Mouse (Mus musculus) CH12.LX (cell line): ENCODE results near the gene Prkn. TPM values are rescaled to one million over a fixed set of nuclear protein-coding genes. Genes with fewer than 3 reads are reported as not detected.

Experiments
- DNase-seq: peaks from one replicate; pipeline ENCODE4 v3.0.0-alpha.2; 2013; ENCODE audit errors: extremely low read depth
- H3K27ac ChIP-seq: 2 replicates; pipeline ENCODE4 v1.5.1; 2012; ENCODE audit warnings: low read depth, mild to moderate bottlenecking, control low read depth, moderate library complexity; ENCODE audit not compliant: insufficient read depth
- H3K27me3 ChIP-seq: replicated peaks from 2 replicates; pipeline ENCODE3; 2012; ENCODE audit warnings: inconsistent platforms
- H3K36me3 ChIP-seq, 2 experiments: replicated peaks in 1 of 2; 2 replicates each; pipeline versions ENCODE3 to v1.6.1; 2012; ENCODE audit warnings: inconsistent platforms in 1 of 2, low read length in 1 of 2, mild to moderate bottlenecking in 1 of 2, mixed read lengths in 1 of 2, moderate library complexity in 1 of 2; ENCODE audit not compliant: control insufficient read depth in 1 of 2, insufficient read depth in 1 of 2
- H3K4me1 ChIP-seq, 2 experiments: 2 replicates each; pipeline ENCODE4 v1.6.1; 2012; ENCODE audit warnings: inconsistent platforms in 1 of 2, moderate library complexity in 1 of 2; ENCODE audit not compliant: insufficient read depth in 2 of 2, control insufficient read depth in 1 of 2
- H3K4me2 ChIP-seq: 2 replicates; pipeline ENCODE4 v1.6.1; 2012; ENCODE audit warnings: low read depth, mild to moderate bottlenecking, control low read depth; ENCODE audit not compliant: poor library complexity, insufficient read depth, severe bottlenecking
- H3K4me3 ChIP-seq, 3 experiments: fragments of 150-350 bp in 1 of 3; sonication (generic) in 1 of 3; replicated peaks in 1 of 3; 2 replicates each; pipeline versions ENCODE3 to v1.5.1; 2011 to 2012; ENCODE audit warnings: low read depth in 2 of 3, low read length in 2 of 3, mild to moderate bottlenecking in 2 of 3, moderate library complexity in 2 of 3, control low read depth in 1 of 3, improper control_type of control experiment in 1 of 3, inconsistent platforms in 1 of 3, mixed read lengths in 1 of 3; ENCODE audit not compliant: poor library complexity in 1 of 3
- H3K79me2 ChIP-seq: replicated peaks from 2 replicates; pipeline ENCODE4 v1.6.1; 2012; ENCODE audit warnings: mild to moderate bottlenecking, moderate library complexity; ENCODE audit not compliant: control insufficient read depth, poor library complexity, insufficient read depth, severe bottlenecking; ENCODE audit errors: extremely low read depth
- H3K9ac ChIP-seq: 2 replicates; pipeline ENCODE4 v1.6.1; 2012; ENCODE audit warnings: low read depth, mild to moderate bottlenecking, control low read depth, moderate library complexity; ENCODE audit not compliant: insufficient read depth
- H3K9me3 ChIP-seq: replicated peaks from 2 replicates; pipeline ENCODE3; 2012; ENCODE audit warnings: low read length, inconsistent platforms, mixed read lengths
- CHD2 ChIP-seq: IDR thresholded peaks from 2 replicates; pipeline ENCODE4 v1.6.1; 2011; ENCODE audit warnings: low read length, improper control_type of control experiment
- HCFC1 ChIP-seq: IDR thresholded peaks from 2 replicates; pipeline ENCODE4 v1.6.1; 2012; ENCODE audit warnings: low read depth, mild to moderate bottlenecking, inconsistent platforms, low read length, improper control_type of control experiment
- JUN ChIP-seq: IDR thresholded peaks from 2 replicates; pipeline ENCODE4 v1.6.1; 2011; ENCODE audit warnings: low read depth, mild to moderate bottlenecking, low read length, improper control_type of control experiment, moderate library complexity; ENCODE audit not compliant: insufficient read depth
- MAZ ChIP-seq: IDR thresholded peaks from 2 replicates; pipeline ENCODE4 v1.6.1; 2012; ENCODE audit warnings: low read depth, mild to moderate bottlenecking, inconsistent platforms, low read length, improper control_type of control experiment, moderate library complexity
- MEF2A ChIP-seq: IDR thresholded peaks from 2 replicates; pipeline ENCODE4 v1.6.1; 2014; ENCODE audit warnings: low read depth, mild to moderate bottlenecking, inconsistent platforms, low read length, improper control_type of control experiment, borderline replicate concordance
- MYC ChIP-seq: IDR thresholded peaks from 2 replicates; pipeline ENCODE4 v1.6.1; 2011; ENCODE audit warnings: low read depth, mild to moderate bottlenecking, improper control_type of control experiment, low read length
- NRF1 ChIP-seq: IDR thresholded peaks from 2 replicates; pipeline ENCODE4 v1.6.1; 2014; ENCODE audit warnings: low read depth, mild to moderate bottlenecking, inconsistent platforms, low read length, improper control_type of control experiment, moderate library complexity
- POLR2A ChIP-seq: IDR thresholded peaks from 2 replicates; pipeline ENCODE4 v1.6.1; 2011; ENCODE audit warnings: low read depth, mild to moderate bottlenecking, improper control_type of control experiment, low read length
- POLR2AphosphoS2 ChIP-seq: IDR thresholded peaks from 2 replicates; pipeline ENCODE4 v1.6.1; 2011; ENCODE audit warnings: low read depth, low read length, improper control_type of control experiment
- SMC3 ChIP-seq: IDR thresholded peaks from 2 replicates; pipeline ENCODE4 v1.6.1; 2011; ENCODE audit warnings: low read depth, low read length, improper control_type of control experiment
- TBP ChIP-seq: conservative IDR thresholded peaks from 2 replicates; pipeline ENCODE4 v1.6.1; 2011; ENCODE audit warnings: low read depth, low read length, improper control_type of control experiment
- UBTF ChIP-seq: IDR thresholded peaks from 2 replicates; pipeline ENCODE4 v1.6.1; 2012; ENCODE audit warnings: low read depth, mild to moderate bottlenecking, inconsistent platforms, low read length, improper control_type of control experiment, moderate library complexity
- USF1 ChIP-seq: IDR thresholded peaks from 2 replicates; pipeline ENCODE4 v1.6.1; 2014; ENCODE audit warnings: low read depth, mild to moderate bottlenecking, inconsistent platforms, low read length, improper control_type of control experiment
- ZKSCAN1 ChIP-seq: IDR thresholded peaks from 2 replicates; pipeline ENCODE4 v1.6.1; 2012; ENCODE audit warnings: low read depth, inconsistent platforms, low read length, improper control_type of control experiment, borderline replicate concordance
- ZMIZ1 ChIP-seq: IDR thresholded peaks from 2 replicates; pipeline ENCODE4 v1.6.1; 2012; ENCODE audit warnings: low read depth, mild to moderate bottlenecking, inconsistent platforms, low read length, improper control_type of control experiment
- dilution Hi-C: fragments of 300-500 bp; cut with MboI; formaldehyde crosslinking; loops from 2 replicates; pipeline ENCODE4 v1.14.3; 2020; ENCODE audit warnings: low sequenced_read_pairs; ENCODE audit not compliant: extremely low pct_unique_long_range_greater_than_20kb, extremely low pct_ligation_motif_present
- in situ Hi-C: fragments of 300-500 bp; cut with MboI; formaldehyde crosslinking; loops from 3 replicates; pipeline ENCODE4 v1.14.3; 2019; ENCODE audit warnings: low sequenced_read_pairs, low pct_ligation_motif_present, low pct_unique_long_range_greater_than_20kb, mixed read lengths
- polyA plus RNA-seq: library from polyadenylated mRNA; unstranded; fragments of >175 nt; gene quantifications from 2 replicates; pipeline ENCODE4 v1.2.1, GENCODE M21; 2012; ENCODE audit warnings: low read depth; ENCODE audit not compliant: insufficient read length
- total RNA-seq, 2 experiments: library from RNA; depleted of rRNA; stranded (reverse); fragments of 300-350 nt in 1 of 2; fragments of >200 nt in 1 of 2; gene quantifications; 2 replicates each; pipeline ENCODE4 v1.2.3; 2012 to 2014

Prkn gene
- total and polyA plus RNA-seq, 3 experiments = 0.08 TPM; not detected in 2

DNA sequence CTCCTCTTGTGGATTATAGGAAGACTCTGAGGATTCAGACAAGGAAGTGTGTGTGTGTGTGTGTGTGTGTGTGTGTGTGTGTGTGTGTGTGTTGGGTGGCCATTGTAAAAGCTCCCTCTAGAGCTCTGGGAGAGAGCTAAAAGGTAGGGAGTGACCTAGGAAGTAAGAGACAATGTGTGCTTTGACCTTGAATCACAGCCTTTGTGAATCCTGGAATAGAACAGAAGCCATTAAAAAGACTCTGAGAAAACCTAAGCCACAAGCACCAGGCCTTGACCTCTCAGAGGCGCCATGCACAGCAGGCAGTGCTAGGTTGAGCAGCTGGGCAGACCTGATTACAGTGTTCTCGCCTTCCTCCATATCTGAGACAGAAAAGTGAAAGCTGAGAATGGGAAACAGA is 1236.6 kb downstream of the Prkn start:
- Histone ChIP-seq H3K9me3 (no peaks in the 10 kb centered on the region), H3K4me3 (no peak overlapping the region), H3K27me3 (no peaks in the 10 kb centered on the region), H3K9ac (no peak overlapping the region), H3K27ac (no peak overlapping the region), H3K4me2 (no peak overlapping the region), H3K4me1 (0 out of 4 replicates have a peak, but pooled peaks cover 0 to 4% of the 10 kb centered on the region in 2 experiments), H3K79me2 (no peaks in the 10 kb centered on the region), H3K36me3 (no peaks in the 10 kb centered on the region)
- in situ Hi-C loops = no loop called here
- no peak for DNase-seq
- dilution Hi-C loops = no loop called here
- no peak for TF ChIP-seq USF1
- no peak for TF ChIP-seq MYC
- TF ChIP-seq SMC3 = no peak
- TF ChIP-seq UBTF = no peak

GRCm38 (mm10) chr17:12080656-12081495 is 1240.7 kb downstream of the Prkn start:
- in situ Hi-C loops = no loop called here
- H3K27ac ChIP-seq = no peak overlapping the region
- TF ChIP-seq TBP (no peak), SMC3 (no peak), POLR2AphosphoS2 (no peak), HCFC1 (no peak), NRF1 (no peak), MEF2A (no peak)
- TF ChIP-seq, all 38 proteins: peak for 0
- H3K4me1 ChIP-seq = 0 out of 4 replicates have a peak, but pooled peaks cover 0 to 4% of the 10 kb centered on the region in 2 experiments
- no peak for DNase-seq
- no peaks in the 10 kb centered on the region for H3K9me3 ChIP-seq
- dilution Hi-C loops = no loop called here
- no peaks in the 10 kb centered on the region for H3K27me3 ChIP-seq
- no peak overlapping the region for H3K4me3 ChIP-seq
- H3K36me3 ChIP-seq = no peaks in the 10 kb centered on the region
- no peaks in the 10 kb centered on the region for H3K79me2 ChIP-seq
- H3K9ac ChIP-seq = no peak overlapping the region
- no peak overlapping the region; the same call in 1 of the 2 replicates for H3K4me2 ChIP-seq

GRCm38 (mm10) chr17:12082201-12082600 is 1242.0 kb downstream of the Prkn start:
- no peaks in the 10 kb centered on the region for H3K9me3 ChIP-seq
- no peak overlapping the region for H3K9ac ChIP-seq
- H3K36me3 ChIP-seq = no peaks in the 10 kb centered on the region
- DNase-seq = no peak
- H3K4me3 ChIP-seq = no peak overlapping the region
- no peaks in the 10 kb centered on the region for H3K79me2 ChIP-seq
- dilution Hi-C loops (no loop called here), in situ Hi-C loops (no loop called here)
- H3K27ac ChIP-seq = no peak overlapping the region
- no peak for TF ChIP-seq ZMIZ1
- no peak for TF ChIP-seq MAZ
- no peak for TF ChIP-seq CHD2
- no peak for TF ChIP-seq POLR2A
- TF ChIP-seq JUN = no peak
- no peak for TF ChIP-seq ZKSCAN1
- H3K4me2 ChIP-seq = no peak overlapping the region
- H3K4me1 ChIP-seq = 0 out of 4 replicates have a peak, but pooled peaks cover 0 to 4% of the 10 kb centered on the region in 2 experiments
- no peaks in the 10 kb centered on the region for H3K27me3 ChIP-seq
